Mouse (Mus musculus) brain, adult 2 months (tissue): Measurements from ENCODE around the gene Nell1.

Source experiments
- DNase-seq: peaks from one replicate; pipeline ENCODE4 v3.0.0; 2011; ENCODE audit warnings: low read depth, low spot score

Nell1 gene

DNA sequence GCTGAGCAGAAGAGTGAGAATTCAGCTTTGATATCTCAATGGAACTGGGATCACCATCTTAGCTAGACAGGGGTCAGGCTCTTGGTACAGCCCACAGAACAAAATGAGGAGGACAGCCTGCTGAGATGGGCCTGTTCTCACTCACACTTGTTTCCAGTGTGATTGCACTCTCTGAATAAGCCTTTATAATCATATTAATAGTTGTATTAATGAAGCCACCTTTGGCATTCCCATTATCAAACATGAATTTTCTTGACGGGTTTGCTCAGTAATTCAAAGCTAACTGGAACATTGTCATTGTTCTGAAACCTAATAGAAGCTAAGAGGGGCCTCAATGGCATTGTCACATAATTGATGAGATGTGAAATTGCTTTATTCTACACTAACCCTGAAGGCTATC is 875.6 kb downstream of the Nell1 start:
- DNase-seq, result no peak

DNA sequence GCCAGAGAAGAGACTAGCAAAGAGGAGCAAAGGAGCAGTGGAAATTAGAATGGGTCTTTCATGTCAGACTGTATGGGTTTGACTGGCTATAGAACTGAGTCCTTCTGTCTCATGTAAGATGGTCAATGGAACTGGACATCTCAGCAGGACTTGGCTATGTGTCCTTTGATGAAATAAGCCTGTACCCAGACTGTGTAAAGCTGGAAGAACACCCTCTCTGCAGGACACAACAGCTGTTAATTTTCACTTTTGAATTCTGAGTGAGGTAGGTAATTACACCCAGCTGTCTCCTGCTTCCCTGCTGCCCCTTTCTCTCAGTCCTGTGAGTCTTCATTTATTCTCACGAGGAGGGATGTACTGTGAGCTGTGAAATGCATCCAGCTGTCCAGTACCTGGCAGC is 895.5 kb downstream of the Nell1 start:
- no peak for DNase-seq

DNA sequence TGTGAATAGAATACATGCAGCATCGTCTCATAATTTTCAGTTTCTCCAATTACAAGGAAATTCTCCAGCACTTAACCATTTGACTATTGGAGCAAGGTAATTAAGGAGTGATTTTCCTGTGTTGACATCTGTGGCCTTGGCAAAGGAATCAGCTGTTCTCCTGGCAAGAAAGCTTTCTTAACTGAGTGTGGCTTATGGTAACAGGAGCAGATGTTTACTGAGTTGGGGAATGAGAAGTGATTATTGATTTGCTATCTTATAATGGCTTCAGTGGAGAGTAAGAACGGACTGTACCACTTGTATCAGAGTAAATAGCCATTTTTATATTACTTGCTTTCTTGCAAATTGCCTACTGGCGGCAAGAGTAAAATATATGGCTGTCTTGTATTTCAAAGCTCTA is 913.0 kb downstream of the Nell1 start:
- peak; percentile 13 for DNase-seq

DNA sequence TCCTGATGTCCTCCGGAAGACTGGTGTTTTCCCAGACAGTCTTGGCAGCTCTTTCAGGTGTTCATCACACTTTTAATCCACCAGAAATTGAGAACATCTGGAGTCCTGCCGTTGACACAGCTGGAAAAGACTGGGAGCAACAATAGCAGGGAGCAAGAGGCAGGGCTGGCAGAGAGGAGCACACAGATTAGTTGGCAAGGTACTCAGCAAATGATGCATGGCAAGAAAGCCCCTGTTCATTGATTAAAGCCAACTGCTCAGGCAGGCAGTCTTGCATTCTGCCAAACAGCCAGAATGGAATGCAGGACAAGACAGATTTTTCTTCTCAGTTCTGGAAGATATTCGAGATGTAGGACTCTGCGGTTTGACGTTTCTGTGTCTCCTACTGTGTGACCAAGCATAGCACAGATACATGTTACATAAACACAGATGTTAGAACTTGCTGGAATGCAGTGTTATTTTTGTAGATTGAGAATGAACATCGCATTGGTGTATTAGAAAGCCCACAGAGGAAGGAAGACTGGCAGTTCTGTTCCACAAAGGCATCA is 925.0 kb downstream of the Nell1 start:
- DNase-seq, result peak; percentile 5
